Mouse (Mus musculus) intestine, postnatal 0 days (tissue): ENCODE measurements around the gene Lgr4. TPM values are rescaled to one million over a fixed set of nuclear protein-coding genes. Genes with fewer than 3 reads are reported as not detected.

Experiments used
- ATAC-seq: fragments of 200-750 bp; cut with Nextera tagmentation; 2 replicates; pipeline ENCODE4 v1.8.0; 2017; ENCODE audit warnings: mild to moderate bottlenecking, moderate TSS enrichment, moderate library complexity
- H3K27ac ChIP-seq: fragments of 300-500 bp; sonication (generic); 2 replicates; pipeline ENCODE4 v1.5.1; 2014; ENCODE audit warnings: mild to moderate bottlenecking, low read depth, low read length, moderate library complexity
- H3K27me3 ChIP-seq: fragments of 300-500 bp; sonication (generic); replicated peaks from 2 replicates; pipeline ENCODE4 v1.6.1; 2014; ENCODE audit warnings: low read length, mixed read lengths; ENCODE audit not compliant: control insufficient read depth, insufficient read depth
- H3K36me3 ChIP-seq: fragments of 300-500 bp; sonication (generic); 2 replicates; pipeline ENCODE4 v1.6.1; 2014; ENCODE audit warnings: mild to moderate bottlenecking, moderate library complexity; ENCODE audit not compliant: control insufficient read depth, insufficient read depth
- H3K4me1 ChIP-seq: fragments of 300-500 bp; sonication (generic); replicated peaks from 2 replicates; pipeline ENCODE4 v1.6.1; 2014; ENCODE audit warnings: antibody characterized with exemption, low read length, mixed read lengths; ENCODE audit not compliant: control insufficient read depth, insufficient read depth
- H3K4me2 ChIP-seq: fragments of 300-500 bp; sonication (generic); replicated peaks from 2 replicates; pipeline ENCODE4 v1.6.1; 2014; ENCODE audit warnings: low read depth, mild to moderate bottlenecking, moderate library complexity
- H3K4me3 ChIP-seq: fragments of 300-500 bp; sonication (generic); 2 replicates; pipeline ENCODE4 v1.5.1; 2014; ENCODE audit warnings: low read depth, low read length
- H3K9ac ChIP-seq: fragments of 300-500 bp; sonication (generic); 2 replicates; pipeline ENCODE4 v1.6.1; 2014; ENCODE audit warnings: mild to moderate bottlenecking, low read depth, low read length
- H3K9me3 ChIP-seq: fragments of 300-500 bp; sonication (generic); 2 replicates; pipeline ENCODE4 v1.6.1; 2016; ENCODE audit warnings: mixed run types; ENCODE audit not compliant: control insufficient read depth
- CTCF ChIP-seq: sonication (generic); IDR thresholded peaks from 2 replicates; pipeline ENCODE4 v1.5.1; 2016; ENCODE audit warnings: low read depth, mild to moderate bottlenecking, control low read depth, antibody characterized with exemption, moderate library complexity
- WGBS: fragments of 180-500 bp; shearing (Covaris S2); extraction: QIAGEN DNeasy Blood & Tissue Kit; methylation state at CpG from one replicate; pipeline ENCODE4 v1.1.7; 2014; 5-methylcytosine and 5-hydroxymethylcytosine counted together
- polyA plus RNA-seq: library from polyadenylated mRNA; unstranded; fragments of >200 nt; fragmentation: Nextera tagmentation; extraction: Ambion mirVana; gene quantifications from 2 replicates; pipeline ENCODE4 v1.2.1, GENCODE M21; 2015

Gene Lgr4
- polyA plus RNA-seq, 1 experiment from 2014 or later: 15.9 TPM

DNA sequence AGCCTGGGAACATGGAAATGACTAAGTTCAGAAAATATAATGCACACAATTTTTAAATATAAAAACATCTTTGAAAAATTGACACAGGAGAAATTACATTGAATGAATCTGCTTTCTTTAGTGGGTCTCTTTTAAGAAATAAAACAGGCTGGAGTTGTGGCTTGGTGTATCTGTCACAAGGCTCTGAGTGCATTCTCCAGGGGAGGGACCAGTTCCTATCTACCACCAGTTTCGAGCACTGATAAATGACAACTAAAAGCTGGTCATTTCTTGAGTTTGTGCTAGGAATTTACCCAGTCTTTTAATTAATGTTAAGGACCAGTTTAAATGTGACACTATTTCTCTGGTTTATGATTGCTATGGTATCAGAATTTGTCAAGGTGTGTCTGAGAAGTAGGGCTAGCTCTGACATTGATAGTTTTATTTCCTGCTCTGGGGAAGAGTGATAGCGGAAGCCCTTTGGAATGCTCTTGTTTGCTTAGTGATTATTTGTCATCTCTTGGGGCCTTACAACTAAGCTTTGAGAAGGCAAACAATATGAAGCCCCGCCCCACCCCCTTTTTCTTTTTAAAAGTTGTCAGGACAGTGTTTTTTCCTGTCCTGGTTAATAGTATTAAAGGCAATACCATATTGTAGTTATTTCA, 88.3 kb downstream of the Lgr4 start:
- no peak for TF ChIP-seq CTCF
- 37% methylated on average over 3 of the region's 3 CpGs for WGBS
- Histone ChIP-seq H3K4me2 (no peak overlapping the region), H3K4me3 (no peak overlapping the region), H3K9me3 (no peaks in the 10 kb centered on the region), H3K27me3 (no peaks in the 10 kb centered on the region), H3K36me3 (peaks cover 16% of the 10 kb centered on the region; the same call in 1 of the 2 replicates), H3K4me1 (no peaks in the 10 kb centered on the region), H3K27ac (no peak overlapping the region), H3K9ac (no peak overlapping the region)
- peak; percentile 66 for ATAC-seq

DNA sequence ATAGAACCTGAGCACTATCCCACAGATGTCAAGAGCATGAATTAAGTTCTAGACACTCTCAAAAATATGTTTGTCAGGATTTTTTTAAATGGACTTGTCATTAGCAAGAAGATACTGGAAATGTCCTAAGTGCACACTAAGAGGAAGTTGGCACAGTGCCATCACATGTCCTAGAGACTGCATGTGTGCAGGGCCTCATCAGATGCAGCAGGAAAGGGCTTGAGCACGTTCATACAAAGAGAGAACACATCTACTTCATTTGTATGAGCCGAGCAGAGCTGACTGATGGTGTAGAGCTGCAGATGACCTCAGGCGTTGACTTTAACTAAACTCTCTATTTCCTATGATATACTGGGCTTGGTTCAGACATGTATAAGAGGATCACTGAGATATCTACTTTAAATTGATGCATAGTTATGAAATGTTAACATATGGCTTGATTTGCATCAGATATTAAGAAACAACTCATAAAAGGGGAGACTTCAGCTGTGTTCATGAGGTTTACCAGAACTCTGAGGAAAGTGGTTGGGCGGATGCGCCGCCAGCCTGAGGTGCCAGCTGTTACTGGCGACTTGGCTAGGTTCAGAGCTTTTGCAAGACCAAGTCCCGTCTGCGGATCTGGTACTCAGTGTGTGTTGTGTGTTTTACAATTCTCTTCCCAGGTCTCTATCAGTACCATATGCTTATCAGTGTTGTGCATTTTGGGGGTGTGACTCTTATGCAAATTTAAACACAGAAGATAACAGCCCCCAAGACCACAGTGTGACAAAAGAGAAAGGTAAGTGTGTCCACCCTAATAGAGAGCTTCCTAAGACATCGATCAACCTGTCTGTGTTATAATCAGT, 90.2 kb downstream of the Lgr4 start:
- no peaks in the 10 kb centered on the region for H3K4me1 ChIP-seq
- no peak overlapping the region for H3K27ac ChIP-seq
- no peak overlapping the region for H3K4me3 ChIP-seq
- H3K27me3 ChIP-seq: no peaks in the 10 kb centered on the region
- H3K36me3 ChIP-seq: peaks cover 31% of the 10 kb centered on the region
- H3K4me2 ChIP-seq: no peak overlapping the region
- 60% methylated on average over 10 of the region's 10 CpGs for WGBS
- no peak overlapping the region for H3K9ac ChIP-seq
- no peak for TF ChIP-seq CTCF
- no peaks in the 10 kb centered on the region for H3K9me3 ChIP-seq
- ATAC-seq: peak; percentile 71

DNA sequence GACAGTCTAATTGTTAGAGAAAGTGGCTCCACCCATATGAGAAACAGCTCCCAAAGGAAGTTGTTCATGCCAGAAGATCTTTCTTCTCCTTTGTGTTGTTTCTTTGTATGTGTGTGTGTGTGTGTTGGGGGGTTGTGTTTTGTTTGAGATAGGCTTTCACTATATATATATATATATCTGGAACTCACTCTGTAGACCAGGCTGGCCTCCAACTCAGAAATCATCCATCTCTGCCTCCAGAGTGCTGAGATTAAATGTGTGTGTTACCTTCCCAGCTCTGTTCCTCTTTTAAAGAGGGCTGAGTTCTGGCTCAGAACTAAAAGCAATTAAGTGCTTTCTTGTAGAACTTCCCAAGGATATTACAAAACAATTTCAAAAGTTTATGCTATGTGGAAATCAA, 92.0 kb downstream of the Lgr4 start:
- H3K4me2 ChIP-seq: no peak overlapping the region
- peaks cover 31% of the 10 kb centered on the region for H3K36me3 ChIP-seq
- ATAC-seq: no peak
- no peaks in the 10 kb centered on the region for H3K9me3 ChIP-seq
- TF ChIP-seq CTCF: no peak
- H3K27ac ChIP-seq: no peak overlapping the region
- no peaks in the 10 kb centered on the region for H3K4me1 ChIP-seq
- no peak overlapping the region for H3K9ac ChIP-seq
- H3K27me3 ChIP-seq: no peaks in the 10 kb centered on the region
- H3K4me3 ChIP-seq: no peak overlapping the region

DNA sequence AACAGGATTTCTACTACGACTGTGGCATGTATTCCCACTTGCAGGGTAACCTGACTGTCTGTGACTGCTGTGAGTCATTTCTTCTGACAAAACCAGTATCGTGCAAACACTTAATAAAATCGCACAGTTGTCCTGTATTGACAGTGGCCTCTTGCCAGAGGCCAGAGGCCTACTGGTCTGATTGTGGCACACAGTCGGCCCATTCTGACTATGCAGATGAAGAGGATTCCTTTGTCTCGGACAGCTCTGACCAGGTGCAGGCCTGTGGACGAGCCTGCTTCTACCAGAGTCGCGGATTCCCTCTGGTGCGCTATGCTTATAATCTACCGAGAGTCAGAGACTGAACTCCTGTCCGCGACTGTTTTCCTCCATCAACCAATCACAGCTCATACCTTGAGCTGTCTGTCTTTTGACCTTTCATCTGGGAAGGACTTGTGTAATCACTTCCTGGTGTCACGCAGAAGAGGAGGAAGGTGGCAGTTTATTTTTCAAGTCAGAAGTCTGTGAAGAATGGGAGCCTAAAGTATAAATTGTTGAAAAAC, 94.8 kb downstream of the Lgr4 start:
- no peak for ATAC-seq

DNA sequence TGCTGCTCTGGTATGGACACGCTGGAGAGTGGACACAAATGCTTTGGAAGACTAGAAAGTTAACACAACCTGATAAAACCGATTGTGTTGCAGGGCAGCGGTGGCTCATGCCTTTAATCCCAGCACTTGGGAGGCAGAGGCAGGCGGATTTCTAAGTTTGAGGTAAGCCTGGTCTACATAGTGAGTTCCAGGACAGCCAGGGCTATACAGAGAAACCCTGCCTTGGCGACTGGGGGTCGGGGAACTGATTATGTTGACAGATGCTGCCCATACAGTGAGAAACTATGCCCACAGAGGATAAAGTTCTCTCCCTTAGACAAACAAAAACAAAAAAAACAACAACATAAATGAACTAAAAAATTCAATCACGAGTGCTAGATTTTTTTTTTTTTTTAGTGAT, 99.6 kb downstream of the Lgr4 start:
- no peak for ATAC-seq
- 35% methylated on average over 7 of the region's 7 CpGs for WGBS

More for the DNA sequence above, 94.8 kb downstream of the Lgr4 start:
- Histone ChIP-seq H3K27ac (no peak overlapping the region), H3K4me3 (no peak overlapping the region), H3K4me1 (no peaks in the 10 kb centered on the region), H3K9me3 (no peaks in the 10 kb centered on the region), H3K9ac (no peak overlapping the region), H3K4me2 (no peak overlapping the region), H3K36me3 (peaks cover 29% of the 10 kb centered on the region), H3K27me3 (no peaks in the 10 kb centered on the region)
- WGBS: 82% methylated on average over 13 of the region's 13 CpGs
- TF ChIP-seq CTCF: no peak

More for the DNA sequence above, 99.6 kb downstream of the Lgr4 start:
- H3K4me1 ChIP-seq: no peaks in the 10 kb centered on the region
- H3K9me3 ChIP-seq: no peaks in the 10 kb centered on the region
- peaks cover 10% of the 10 kb centered on the region for H3K36me3 ChIP-seq
- peak overlapping the region; percentile 87 for H3K4me2 ChIP-seq
- H3K27ac ChIP-seq: no peak overlapping the region
- no peak for TF ChIP-seq CTCF
- no peaks in the 10 kb centered on the region for H3K27me3 ChIP-seq
- 0 out of 2 replicates have a peak overlapping the region, but pooled peaks have one; percentile 79 for H3K9ac ChIP-seq
- peak overlapping the region; percentile 88 for H3K4me3 ChIP-seq
